Mouse (Mus musculus) liver, embryonic 16.5 days (tissue): ENCODE measurements around the gene Fetub. TPM values are rescaled to one million over a fixed set of nuclear protein-coding genes. Genes with fewer than 3 reads are reported as not detected.

Experiments
- ATAC-seq: fragments of 200-750 bp; cut with Nextera tagmentation; 2 replicates; pipeline ENCODE4 v1.8.0; 2017; ENCODE audit warnings: low read depth, mild to moderate bottlenecking, moderate number of reproducible peaks, moderate library complexity
- H3K27ac ChIP-seq: fragments of 300-500 bp; sonication (generic); 2 replicates; pipeline ENCODE4 v1.5.1; 2014; ENCODE audit warnings: mild to moderate bottlenecking, low read length
- H3K27me3 ChIP-seq: fragments of 300-500 bp; sonication (generic); 2 replicates; pipeline ENCODE4 v1.6.1; 2014; ENCODE audit warnings: low read depth, low read length, mixed read lengths; ENCODE audit not compliant: control insufficient read depth, insufficient read depth
- H3K36me3 ChIP-seq: fragments of 300-500 bp; sonication (generic); 2 replicates; pipeline ENCODE4 v1.6.1; 2014; ENCODE audit warnings: mild to moderate bottlenecking; ENCODE audit not compliant: control insufficient read depth, insufficient read depth
- H3K4me1 ChIP-seq: fragments of 300-500 bp; sonication (generic); 2 replicates; pipeline ENCODE4 v1.6.1; 2014; ENCODE audit warnings: low read depth, low read length, mixed read lengths; ENCODE audit not compliant: control insufficient read depth
- H3K4me2 ChIP-seq: fragments of 300-500 bp; sonication (generic); 2 replicates; pipeline ENCODE4 v1.6.1; 2014; ENCODE audit warnings: low read depth, low read length, mixed read lengths
- H3K4me3 ChIP-seq: fragments of 300-500 bp; sonication (generic); 2 replicates; pipeline ENCODE4 v1.5.1; 2014; ENCODE audit warnings: low read depth, mild to moderate bottlenecking, low read length
- H3K9ac ChIP-seq: fragments of 300-500 bp; sonication (generic); 2 replicates; pipeline ENCODE4 v1.6.1; 2014; ENCODE audit warnings: low read depth, low read length
- H3K9me3 ChIP-seq: fragments of 300-500 bp; sonication (generic); replicated peaks from 2 replicates; pipeline ENCODE4 v1.6.1; 2016; ENCODE audit warnings: low read length; ENCODE audit not compliant: control insufficient read depth
- WGBS: fragments of 180-500 bp; shearing (Covaris S2); extraction: QIAGEN DNeasy Blood & Tissue Kit; methylation state at CpG from one replicate; pipeline ENCODE4 v1.1.7; 2014; ENCODE audit not compliant: insufficient replicate concordance; 5-methylcytosine and 5-hydroxymethylcytosine counted together
- polyA plus RNA-seq: library from polyadenylated mRNA; unstranded; fragments of >200 nt; fragmentation: Nextera tagmentation; extraction: Ambion mirVana; gene quantifications from 2 replicates; pipeline ENCODE4 v1.2.1, GENCODE M21; 2015

Gene Fetub
- polyA plus RNA-seq, 1 experiment from 2014 or later = 19.3 TPM

GRCm38 (mm10) chr16:22919971-22920854, 2.1 kb downstream of the Fetub start:
- H3K9me3 ChIP-seq = no peaks in the 10 kb centered on the region
- peak; percentile 69 for ATAC-seq
- H3K27me3 ChIP-seq = no peaks in the 10 kb centered on the region
- H3K36me3 ChIP-seq = no peaks in the 10 kb centered on the region
- WGBS = 37% methylated on average over 18 of the region's 18 CpGs
- H3K4me3 ChIP-seq = no peak overlapping the region
- H3K9ac ChIP-seq = no peak overlapping the region
- H3K4me2 ChIP-seq = no peak overlapping the region
- no peaks in the 10 kb centered on the region for H3K4me1 ChIP-seq
- peak overlapping the region; percentile 69 for H3K27ac ChIP-seq

DNA sequence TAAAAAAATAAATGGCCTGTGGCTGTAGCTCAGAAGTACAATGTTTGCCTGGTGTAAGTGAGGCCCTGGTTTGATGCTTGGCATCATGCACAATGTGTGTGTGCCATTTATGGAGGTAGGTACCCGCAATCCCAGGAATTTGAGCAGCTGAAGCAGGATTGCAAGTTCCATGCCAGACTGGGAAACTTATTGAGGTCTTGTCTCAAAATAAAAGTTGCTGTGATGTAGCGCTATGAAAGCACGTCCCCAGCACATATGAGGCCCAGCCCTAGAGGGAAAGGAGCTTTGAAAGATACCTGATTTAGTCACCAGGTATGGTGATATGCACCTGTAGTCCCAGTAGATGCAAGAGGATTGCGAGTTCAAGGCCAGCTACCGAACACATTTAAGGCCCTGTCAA, 3.6 kb downstream of the Fetub start:
- no peaks in the 10 kb centered on the region for H3K27me3 ChIP-seq
- H3K4me3 ChIP-seq = no peak overlapping the region
- no peak overlapping the region for H3K4me2 ChIP-seq
- H3K4me1 ChIP-seq = no peaks in the 10 kb centered on the region
- no peak overlapping the region for H3K9ac ChIP-seq
- no peaks in the 10 kb centered on the region for H3K36me3 ChIP-seq
- no peak for ATAC-seq
- no peaks in the 10 kb centered on the region for H3K9me3 ChIP-seq
- WGBS = 73% methylated on average over 5 of the region's 5 CpGs
- no peak overlapping the region for H3K27ac ChIP-seq

GRCm38 (mm10) chr16:22922433-22922832, 4.3 kb downstream of the Fetub start:
- Histone ChIP-seq H3K4me2 (no peak overlapping the region), H3K27me3 (no peaks in the 10 kb centered on the region), H3K9me3 (no peaks in the 10 kb centered on the region), H3K4me1 (no peaks in the 10 kb centered on the region), H3K4me3 (no peak overlapping the region), H3K9ac (no peak overlapping the region), H3K36me3 (no peaks in the 10 kb centered on the region), H3K27ac (no peak overlapping the region)
- peak; percentile 72 for ATAC-seq
- 54% methylated on average over 4 of the region's 4 CpGs for WGBS

GRCm38 (mm10) chr16:22929575-22929974, 11.4 kb downstream of the Fetub start:
- H3K4me1 ChIP-seq = no peaks in the 10 kb centered on the region
- H3K9ac ChIP-seq = no peak overlapping the region
- H3K36me3 ChIP-seq = no peaks in the 10 kb centered on the region
- no peak overlapping the region for H3K4me2 ChIP-seq
- 60% methylated on average over 6 of the region's 6 CpGs for WGBS
- H3K27me3 ChIP-seq = no peaks in the 10 kb centered on the region
- ATAC-seq = no peak
- no peak overlapping the region for H3K27ac ChIP-seq
- H3K4me3 ChIP-seq = no peak overlapping the region
- H3K9me3 ChIP-seq = no peaks in the 10 kb centered on the region

DNA sequence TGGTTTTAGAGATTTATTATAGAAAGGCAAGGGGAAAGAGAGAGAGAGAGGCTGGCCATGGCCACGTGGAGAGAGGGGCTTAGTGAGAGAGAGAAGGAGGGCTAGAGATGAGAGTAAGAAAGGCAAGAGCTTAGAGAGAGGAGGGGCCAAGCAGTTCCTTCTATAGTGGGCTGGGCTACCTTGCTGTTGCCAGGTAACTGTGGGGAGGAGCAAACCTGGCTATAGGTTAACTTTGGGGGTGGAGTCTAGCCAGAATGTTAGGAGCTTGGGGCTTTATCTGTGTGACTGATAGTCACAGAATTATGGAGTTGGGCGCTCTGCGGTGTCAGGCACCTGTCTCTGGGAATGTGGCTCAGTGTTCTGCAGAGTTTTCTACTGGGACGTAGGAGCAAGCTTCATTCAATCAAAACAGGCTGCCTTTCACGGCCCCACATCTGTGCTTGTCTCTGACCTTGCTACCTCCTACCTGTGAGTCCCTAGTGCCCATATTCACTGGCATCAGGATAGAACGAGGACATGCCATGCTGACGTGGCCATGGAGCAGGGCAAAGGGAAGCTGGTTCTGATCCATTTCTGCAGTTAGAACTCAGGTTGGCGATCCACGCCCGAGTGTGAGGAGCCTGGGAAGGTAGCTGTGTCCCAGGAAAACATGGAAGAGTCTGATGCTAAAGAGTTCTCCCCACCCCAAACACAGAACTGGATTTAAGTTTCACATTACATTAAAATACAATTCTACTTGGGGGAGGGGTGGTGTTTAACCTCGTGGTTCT, 13.5 kb downstream of the Fetub start:
- H3K27me3 ChIP-seq = no peaks in the 10 kb centered on the region
- no peak overlapping the region for H3K27ac ChIP-seq
- H3K9ac ChIP-seq = no peak overlapping the region
- no peak overlapping the region for H3K4me3 ChIP-seq
- 72% methylated on average over 11 of the region's 11 CpGs for WGBS
- H3K9me3 ChIP-seq = no peaks in the 10 kb centered on the region
- no peaks in the 10 kb centered on the region for H3K4me1 ChIP-seq
- no peaks in the 10 kb centered on the region for H3K36me3 ChIP-seq
- ATAC-seq = no peak
- no peak overlapping the region for H3K4me2 ChIP-seq

DNA sequence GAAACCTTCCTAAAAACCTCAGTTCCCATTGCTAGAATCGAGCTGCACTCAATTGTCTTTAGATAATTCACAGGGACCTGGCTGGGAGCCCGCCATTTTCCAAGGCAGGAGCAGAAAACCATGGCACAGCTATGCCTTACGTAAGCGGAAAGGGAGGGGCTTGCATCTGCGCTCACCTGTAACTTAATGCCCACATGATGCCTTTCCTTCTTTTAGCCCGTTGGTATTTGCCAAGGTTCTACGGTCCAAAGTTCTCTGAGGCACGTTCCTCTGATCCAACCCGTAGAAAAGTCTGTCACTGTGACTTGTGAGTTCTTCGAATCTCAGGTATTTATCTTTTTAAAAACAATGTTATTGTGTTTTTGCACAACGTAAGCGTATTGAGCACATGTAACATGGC, 19.5 kb downstream of the Fetub start:
- Histone ChIP-seq H3K4me1 (no peaks in the 10 kb centered on the region), H3K9me3 (no peaks in the 10 kb centered on the region; the same call in 1 of the 2 replicates), H3K4me3 (no peak overlapping the region), H3K4me2 (no peak overlapping the region), H3K27me3 (no peaks in the 10 kb centered on the region), H3K9ac (no peak overlapping the region), H3K27ac (no peak overlapping the region), H3K36me3 (no peaks in the 10 kb centered on the region)
- 73% methylated on average over 12 of the region's 12 CpGs for WGBS
- no peak for ATAC-seq

- Histone ChIP-seq H3K9ac (no peak overlapping the region), H3K9me3 (no peaks in the 10 kb centered on the region; the same call in 1 of the 2 replicates), H3K27ac (no peak overlapping the region), H3K4me1 (no peaks in the 10 kb centered on the region), H3K27me3 (no peaks in the 10 kb centered on the region), H3K36me3 (no peaks in the 10 kb centered on the region), H3K4me3 (no peak overlapping the region), H3K4me2 (no peak overlapping the region)
- WGBS = 56% methylated on average over 2 of the region's 2 CpGs
- no peak for ATAC-seq
Measured at GRCm38 (mm10) chr16:22938541-22938940, 20.4 kb downstream of the Fetub start.

DNA sequence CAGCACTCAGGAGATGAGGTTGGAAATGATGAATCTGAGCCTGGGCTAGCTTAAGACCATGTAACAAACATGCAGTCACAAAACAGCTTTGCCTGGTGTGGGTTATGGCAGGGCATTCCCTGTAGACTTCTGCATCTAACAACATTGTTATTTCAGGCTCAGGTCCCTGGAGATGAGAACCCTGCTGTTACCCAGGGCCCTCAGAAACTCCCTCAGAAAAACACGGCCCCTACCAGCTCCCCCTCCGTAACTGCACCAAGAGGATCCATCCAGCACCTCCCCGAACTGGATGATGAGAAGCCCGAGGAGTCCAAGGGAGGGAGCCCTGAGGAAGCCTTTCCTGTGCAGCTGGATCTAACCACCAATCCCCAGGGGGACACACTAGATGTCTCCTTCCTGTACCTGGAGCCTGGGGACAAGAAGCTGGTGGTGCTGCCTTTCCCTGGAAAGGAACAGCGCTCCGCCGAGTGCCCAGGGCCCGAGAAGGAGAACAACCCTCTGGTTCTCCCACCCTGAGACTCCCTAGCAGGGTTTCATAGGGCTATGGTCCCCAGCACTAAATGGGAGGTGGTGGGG, 21.1 kb downstream of the Fetub start:
- H3K4me3 ChIP-seq = no peak overlapping the region

More for the DNA sequence above, 21.1 kb downstream of the Fetub start:
- 68% methylated on average over 8 of the region's 8 CpGs for WGBS
- ATAC-seq = no peak
- Histone ChIP-seq H3K4me1 (no peaks in the 10 kb centered on the region), H3K4me2 (no peak overlapping the region), H3K27ac (no peak overlapping the region), H3K9me3 (no peaks in the 10 kb centered on the region; the same call in 1 of the 2 replicates), H3K27me3 (no peaks in the 10 kb centered on the region), H3K36me3 (no peaks in the 10 kb centered on the region), H3K9ac (no peak overlapping the region)
